Mouse (Mus musculus): Measurements from ENCODE around the gene C2cd3. TPM values are rescaled to one million over a fixed set of nuclear protein-coding genes. Genes with fewer than 3 reads are reported as not detected.
"Not testable (repeated sequence)": the region's sequence is repeated elsewhere in the genome, so short reads cannot be mapped to it uniquely, and the experiment has no call there.

C2cd3 gene
- total RNA-seq, 2 experiments from 2014 or later: 20.5 to 28.1 TPM

GRCm38 (mm10) chr7:100465656-100466309 lies 93.8 kb downstream of the C2cd3 start:
- intact Hi-C loops (cut with DNase I): no loop called here
- peak in 1 of 2 experiments; percentile 43 for DNase-seq (ENCODE audit: low spot score in 2 of 2)

GRCm38 (mm10) chr7:100466781-100467510 lies 94.9 kb downstream of the C2cd3 start:
- intact Hi-C loops (cut with DNase I): no loop called here
- no peak for DNase-seq (ENCODE audit: low spot score in 2 of 2)

GRCm38 (mm10) chr7:100468761-100469160 lies 96.7 kb downstream of the C2cd3 start:
- DNase-seq (ENCODE audit: low spot score in 2 of 2): no peak
- intact Hi-C loops (cut with DNase I): no loop called here

GRCm38 (mm10) chr7:100469502-100469901 lies 97.5 kb downstream of the C2cd3 start:
- intact Hi-C loops (cut with DNase I): no loop called here
- no peak for DNase-seq (ENCODE audit: low spot score in 2 of 2)

- DNase-seq (ENCODE audit: low spot score in 2 of 2): no peak
- intact Hi-C loops (cut with DNase I): no loop called here
Measured at GRCm38 (mm10) chr7:100470796-100471406, 98.9 kb downstream of the C2cd3 start.

- intact Hi-C loops (cut with DNase I): no loop called here
Measured at GRCm38 (mm10) chr7:100471407-100471797, 99.4 kb downstream of the C2cd3 start.

GRCm38 (mm10) chr7:100472777-100473176 lies 100.7 kb downstream of the C2cd3 start, which contains the start of gene Ucp3:
Ucp3 (plus strand) TSS chr7:100472990.
- no peak for DNase-seq (ENCODE audit: low spot score in 2 of 2)
- intact Hi-C loops (cut with DNase I): no loop called here

More at GRCm38 (mm10) chr7:100471407-100471797, 99.4 kb downstream of the C2cd3 start:
- DNase-seq (ENCODE audit: low spot score in 2 of 2): no peak

- no peak for DNase-seq (ENCODE audit: low spot score in 2 of 2)
- intact Hi-C loops (cut with DNase I): no loop called here
Measured at GRCm38 (mm10) chr7:100473846-100474454, 101.9 kb downstream of the C2cd3 start.

GRCm38 (mm10) chr7:100474680-100475079 lies 102.6 kb downstream of the C2cd3 start:
- intact Hi-C loops (cut with DNase I): no loop called here
- DNase-seq (ENCODE audit: low spot score in 2 of 2): no peak

- no peak for DNase-seq (ENCODE audit: low spot score in 2 of 2)
Measured at GRCm38 (mm10) chr7:100479100-100479822, 107.2 kb downstream of the C2cd3 start.

GRCm38 (mm10) chr7:100479823-100480164 lies 107.8 kb downstream of the C2cd3 start:
- intact Hi-C loops (cut with DNase I): no loop called here

More at GRCm38 (mm10) chr7:100479100-100479822, 107.2 kb downstream of the C2cd3 start:
- intact Hi-C loops (cut with DNase I): no loop called here

GRCm38 (mm10) chr7:100480175-100480574 lies 108.1 kb downstream of the C2cd3 start:
- no peak for DNase-seq (ENCODE audit: low spot score in 2 of 2)

More at GRCm38 (mm10) chr7:100479823-100480164, 107.8 kb downstream of the C2cd3 start:
- DNase-seq (ENCODE audit: low spot score in 2 of 2): no peak

GRCm38 (mm10) chr7:100482046-100482445 lies 110.0 kb downstream of the C2cd3 start:
- intact Hi-C loops (cut with DNase I); DNase-seq (ENCODE audit: low spot score in 2 of 2): not testable (repeated sequence)

More at GRCm38 (mm10) chr7:100480175-100480574, 108.1 kb downstream of the C2cd3 start:
- intact Hi-C loops (cut with DNase I): no loop called here

- intact Hi-C loops (cut with DNase I): no loop called here
- DNase-seq (ENCODE audit: low spot score in 2 of 2): no peak
Measured at GRCm38 (mm10) chr7:100484493-100484892, 112.5 kb downstream of the C2cd3 start.

GRCm38 (mm10) chr7:100487301-100487700 lies 115.3 kb downstream of the C2cd3 start:
- DNase-seq (ENCODE audit: low spot score in 2 of 2): no peak
- intact Hi-C loops (cut with DNase I): no loop called here

- intact Hi-C loops (cut with DNase I): no loop called here
- DNase-seq (ENCODE audit: low spot score in 2 of 2): no peak
Measured at GRCm38 (mm10) chr7:100488474-100489048, 116.5 kb downstream of the C2cd3 start.

- intact Hi-C loops (cut with DNase I): no loop called here
- no peak for DNase-seq (ENCODE audit: low spot score in 2 of 2)
Measured at GRCm38 (mm10) chr7:100492391-100493116, 120.5 kb downstream of the C2cd3 start.

GRCm38 (mm10) chr7:100493117-100493483 lies 121.1 kb downstream of the C2cd3 start, which contains the start of gene Ucp2:
Ucp2 (plus strand) TSS chr7:100493337.
- intact Hi-C loops (cut with DNase I): no loop called here
- peak; percentile 48 to 57 for DNase-seq (ENCODE audit: low spot score in 2 of 2)

Measured in left cerebral cortex, postnatal 36 days (tissue).